Mouse (Mus musculus): ENCODE measurements at regions not wholly inside any gene's neighbourhood (a gene's known extent, or its start where the extent isn't known, plus 50 kb on each side); places are given as distances from the start of the nearest gene placed in this dataset.

GRCm38 (mm10) chr11:112137401-112138020, 644.5 kb upstream of the Sox9 start:
- DNase-seq (ENCODE audit: low spot score in 2 of 2): no peak
- TF ChIP-seq CTCF (conservative IDR thresholded peaks at IDR 0.05): no peak
- Histone ChIP-seq H3K4me3 (no peak overlapping the region), H3K27ac (no peak overlapping the region)

DNA sequence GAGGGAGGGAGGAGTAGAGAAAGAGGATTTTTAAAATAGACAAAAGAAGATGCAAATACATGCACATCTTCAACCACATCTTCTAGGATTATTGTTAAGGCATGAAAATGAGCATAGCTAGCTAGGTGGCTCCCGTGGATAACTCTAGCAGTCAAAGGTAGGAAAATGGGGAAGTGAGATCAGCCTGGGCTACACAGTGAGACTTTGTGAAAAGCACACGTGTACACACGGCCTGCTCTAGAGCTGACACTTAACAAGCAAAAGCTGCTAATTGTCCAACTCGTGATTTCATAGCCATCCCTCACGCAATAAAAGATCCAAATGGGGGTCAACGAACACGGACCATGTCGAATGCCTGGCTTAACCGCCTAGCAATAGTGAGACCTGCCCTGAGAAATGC, 642.0 kb upstream of the Sox9 start:
- Histone ChIP-seq H3K27ac (no peak overlapping the region), H3K4me3 (no peak overlapping the region)
- no peak for TF ChIP-seq CTCF (conservative IDR thresholded peaks at IDR 0.05)
- DNase-seq (ENCODE audit: low spot score in 2 of 2): no peak

- H3K27ac ChIP-seq: no peak overlapping the region
Observed at GRCm38 (mm10) chr11:112140495-112140894, 641.5 kb upstream of the Sox9 start.

DNA sequence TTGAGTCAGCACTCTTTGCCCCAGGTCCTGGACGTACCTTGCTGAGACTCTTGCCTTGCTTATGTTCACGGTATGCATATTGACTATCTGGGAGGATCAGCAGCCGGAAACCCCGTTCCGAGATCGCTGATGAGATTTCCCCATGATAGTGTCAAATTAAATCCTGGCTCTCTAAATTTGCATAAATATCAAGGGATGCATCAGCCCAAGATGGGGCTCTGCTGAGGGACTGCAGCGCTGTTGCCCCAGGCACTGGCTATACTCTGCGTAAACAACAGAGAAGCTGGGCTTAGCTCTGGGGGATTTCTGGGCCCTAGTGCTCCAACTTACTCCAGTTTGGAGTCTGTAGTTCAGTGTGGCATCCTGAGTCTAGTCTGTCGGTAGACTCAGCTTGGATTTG, 641.1 kb upstream of the Sox9 start:
- no peak overlapping the region for H3K4me3 ChIP-seq
- DNase-seq (ENCODE audit: low spot score in 2 of 2): no peak
- no peak for TF ChIP-seq CTCF (conservative IDR thresholded peaks at IDR 0.05)
- no peak overlapping the region for H3K27ac ChIP-seq

More at GRCm38 (mm10) chr11:112140495-112140894, 641.5 kb upstream of the Sox9 start:
- no peak overlapping the region for H3K4me3 ChIP-seq
- no peak for DNase-seq (ENCODE audit: low spot score in 2 of 2)
- no peak for TF ChIP-seq CTCF (conservative IDR thresholded peaks at IDR 0.05)

- TF ChIP-seq CTCF (conservative IDR thresholded peaks at IDR 0.05): no peak
- Histone ChIP-seq H3K27ac (no peak overlapping the region), H3K4me3 (no peak overlapping the region)
- no peak for DNase-seq (ENCODE audit: low spot score in 2 of 2)
Observed at GRCm38 (mm10) chr11:112152051-112152450, 630.0 kb upstream of the Sox9 start.

- no peak overlapping the region for H3K27ac ChIP-seq
- no peak for TF ChIP-seq CTCF (conservative IDR thresholded peaks at IDR 0.05)
- no peak overlapping the region for H3K4me3 ChIP-seq
- no peak for DNase-seq (ENCODE audit: low spot score in 2 of 2)
Observed at GRCm38 (mm10) chr11:112153198-112153597, 628.8 kb upstream of the Sox9 start.

- H3K27ac ChIP-seq: no peak overlapping the region
- no peak overlapping the region for H3K4me3 ChIP-seq
- TF ChIP-seq CTCF (conservative IDR thresholded peaks at IDR 0.05): no peak
Observed at GRCm38 (mm10) chr11:112154712-112155319, 627.2 kb upstream of the Sox9 start.

GRCm38 (mm10) chr11:112155339-112155955, 626.6 kb upstream of the Sox9 start:
- Histone ChIP-seq H3K27ac (no peak overlapping the region), H3K4me3 (no peak overlapping the region)
- TF ChIP-seq CTCF (conservative IDR thresholded peaks at IDR 0.05): no peak
- no peak for DNase-seq (ENCODE audit: low spot score in 2 of 2)

More at GRCm38 (mm10) chr11:112154712-112155319, 627.2 kb upstream of the Sox9 start:
- no peak for DNase-seq (ENCODE audit: low spot score in 2 of 2)

DNA sequence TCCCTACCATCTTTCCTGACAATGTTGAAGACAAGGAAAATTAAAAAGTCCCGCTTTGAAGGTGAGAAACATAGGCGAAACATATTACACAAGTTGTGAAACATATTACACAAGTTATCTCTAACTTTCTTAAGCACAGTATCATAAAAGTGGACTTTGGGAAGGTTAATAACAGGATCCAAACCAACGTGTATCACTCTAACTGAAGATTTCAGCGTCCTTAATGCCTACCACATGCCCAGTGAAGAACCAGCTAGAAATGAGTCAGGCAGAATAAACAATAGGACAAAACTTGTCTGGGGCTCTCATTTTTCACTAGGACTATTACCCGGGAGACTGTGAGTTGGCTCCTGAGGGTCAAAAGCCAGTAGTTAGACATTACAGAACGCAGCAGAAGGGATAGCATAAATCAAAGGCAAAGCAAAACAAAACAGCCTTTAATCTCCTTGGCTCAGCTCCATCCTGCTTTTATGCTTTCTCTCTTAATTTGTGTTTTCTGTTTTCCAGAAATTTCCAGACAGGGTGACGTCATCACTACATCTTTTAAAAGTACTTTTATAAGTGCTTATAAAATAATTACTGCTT, 618.3 kb upstream of the Sox9 start:
- TF ChIP-seq CTCF (conservative IDR thresholded peaks at IDR 0.05): no peak
- Histone ChIP-seq H3K4me3 (no peak overlapping the region), H3K27ac (no peak overlapping the region)
- no peak for DNase-seq (ENCODE audit: low spot score in 2 of 2)

DNA sequence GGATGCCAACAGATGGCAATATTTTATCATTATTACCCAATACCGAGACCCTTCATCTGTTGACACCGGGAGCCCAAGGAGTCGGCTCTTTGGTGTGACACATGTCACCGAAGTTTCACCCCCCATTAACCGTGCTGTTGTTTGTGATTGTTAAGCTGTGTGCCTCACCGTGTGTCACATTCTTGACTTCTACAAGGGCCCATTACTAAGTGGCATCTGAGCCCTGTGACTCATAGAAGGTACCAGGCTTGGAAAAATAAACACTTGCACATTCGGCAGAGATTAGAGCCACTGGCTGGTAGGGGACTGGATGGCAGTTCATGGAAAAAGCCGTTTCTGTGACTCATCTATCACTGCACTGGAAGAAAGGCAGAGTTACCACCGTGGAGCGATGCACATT, 608.4 kb upstream of the Sox9 start:
- Histone ChIP-seq H3K4me3 (no peak overlapping the region), H3K27ac (no peak overlapping the region)
- no peak for DNase-seq (ENCODE audit: low spot score in 2 of 2)
- no peak for TF ChIP-seq CTCF (conservative IDR thresholded peaks at IDR 0.05)

- H3K4me3 ChIP-seq: no peak overlapping the region
- TF ChIP-seq CTCF (conservative IDR thresholded peaks at IDR 0.05): no peak
- H3K27ac ChIP-seq: no peak overlapping the region
- no peak for DNase-seq (ENCODE audit: low spot score in 2 of 2)
Observed at GRCm38 (mm10) chr11:112175302-112175701, 606.7 kb upstream of the Sox9 start.

GRCm38 (mm10) chr11:112180666-112181065, 601.4 kb upstream of the Sox9 start:
- Histone ChIP-seq H3K4me3 (no peak overlapping the region), H3K27ac (no peak overlapping the region)
- no peak for TF ChIP-seq CTCF (conservative IDR thresholded peaks at IDR 0.05)
- no peak for DNase-seq (ENCODE audit: low spot score in 2 of 2)

GRCm38 (mm10) chr11:112197620-112198268, 584.3 kb upstream of the Sox9 start:
- TF ChIP-seq CTCF (conservative IDR thresholded peaks at IDR 0.05): no peak

More at GRCm38 (mm10) chr11:112197620-112198268, 584.3 kb upstream of the Sox9 start:
- no peak for DNase-seq (ENCODE audit: low spot score in 2 of 2)
- Histone ChIP-seq H3K27ac (no peak overlapping the region), H3K4me3 (no peak overlapping the region)

Data from layer of hippocampus, adult 2 months (tissue).